Mouse (Mus musculus): ENCODE data around the gene Gucd1. TPM values are rescaled to one million over a fixed set of nuclear protein-coding genes. Genes with fewer than 3 reads are reported as not detected.
"Not testable (repeated sequence)": the region's sequence is repeated elsewhere in the genome, so short reads cannot be mapped to it uniquely, and the experiment has no call there.

Gene Gucd1
- polyA plus RNA-seq, 1 experiment from 2014 or later, result 21.1 TPM

GRCm38 (mm10) chr10:75499214-75499613, 18.6 kb downstream of the Gucd1 start:
- not testable (repeated sequence) for H3K4me1 ChIP-seq; H3K27ac ChIP-seq; H3K27me3 ChIP-seq; H3K9ac ChIP-seq; H3K4me2 ChIP-seq; H3K36me3 ChIP-seq (ENCODE audit: poor library complexity, severe bottlenecking); ATAC-seq; H3K4me3 ChIP-seq; H3K9me3 ChIP-seq (replicated peaks)
- WGBS, result 84% methylated on average over 7 of the region's 7 CpGs

- no peak overlapping the region for H3K9ac ChIP-seq
- H3K4me3 ChIP-seq, result no peak overlapping the region
- no peaks in the 10 kb centered on the region for H3K4me1 ChIP-seq
- H3K4me2 ChIP-seq, result no peak overlapping the region
- no peaks in the 10 kb centered on the region for H3K9me3 ChIP-seq (replicated peaks)
- H3K36me3 ChIP-seq (ENCODE audit: poor library complexity, severe bottlenecking), result no peaks in the 10 kb centered on the region
- no peak for ATAC-seq
- no peak overlapping the region for H3K27ac ChIP-seq
- no peaks in the 10 kb centered on the region for H3K27me3 ChIP-seq
Observed at GRCm38 (mm10) chr10:75495921-75496320, 21.9 kb downstream of the Gucd1 start.

GRCm38 (mm10) chr10:75495304-75495703, 22.5 kb downstream of the Gucd1 start:
- no peak overlapping the region for H3K4me2 ChIP-seq
- H3K36me3 ChIP-seq (ENCODE audit: poor library complexity, severe bottlenecking), result no peaks in the 10 kb centered on the region
- H3K9me3 ChIP-seq (replicated peaks), result no peaks in the 10 kb centered on the region
- 85% methylated on average over 6 of the region's 6 CpGs for WGBS
- H3K27ac ChIP-seq, result no peak overlapping the region
- ATAC-seq, result no peak
- no peak overlapping the region for H3K4me3 ChIP-seq
- no peak overlapping the region for H3K9ac ChIP-seq
- H3K4me1 ChIP-seq, result no peaks in the 10 kb centered on the region
- H3K27me3 ChIP-seq, result no peaks in the 10 kb centered on the region

- Histone ChIP-seq H3K27me3 (no peaks in the 10 kb centered on the region), H3K4me1 (no peaks in the 10 kb centered on the region), H3K4me3 (no peak overlapping the region), H3K9me3 (replicated peaks) (no peaks in the 10 kb centered on the region), H3K9ac (no peak overlapping the region), H3K27ac (no peak overlapping the region), H3K36me3 (ENCODE audit: poor library complexity, severe bottlenecking) (no peaks in the 10 kb centered on the region), H3K4me2 (no peak overlapping the region)
- 90% methylated on average over 2 of the region's 2 CpGs for WGBS
- no peak for ATAC-seq
Observed at GRCm38 (mm10) chr10:75491936-75492262, 25.9 kb downstream of the Gucd1 start.

GRCm38 (mm10) chr10:75491234-75491935, 26.4 kb downstream of the Gucd1 start:
- H3K4me1 ChIP-seq, result no peaks in the 10 kb centered on the region
- no peak overlapping the region for H3K4me2 ChIP-seq
- no peak overlapping the region for H3K9ac ChIP-seq
- H3K36me3 ChIP-seq (ENCODE audit: poor library complexity, severe bottlenecking), result no peaks in the 10 kb centered on the region
- no peaks in the 10 kb centered on the region for H3K27me3 ChIP-seq
- H3K27ac ChIP-seq, result no peak overlapping the region
- no peak for ATAC-seq
- H3K9me3 ChIP-seq (replicated peaks), result no peaks in the 10 kb centered on the region
- H3K4me3 ChIP-seq, result no peak overlapping the region
- 88% methylated on average over 3 of the region's 3 CpGs for WGBS

- H3K27me3 ChIP-seq, result no peaks in the 10 kb centered on the region
- no peak overlapping the region for H3K4me3 ChIP-seq
- H3K9ac ChIP-seq, result no peak overlapping the region
- H3K36me3 ChIP-seq (ENCODE audit: poor library complexity, severe bottlenecking), result no peaks in the 10 kb centered on the region
- 86% methylated on average over 2 of the region's 2 CpGs for WGBS
- ATAC-seq, result no peak
- no peaks in the 10 kb centered on the region for H3K4me1 ChIP-seq
- H3K27ac ChIP-seq, result no peak overlapping the region
- no peaks in the 10 kb centered on the region for H3K9me3 ChIP-seq (replicated peaks)
- H3K4me2 ChIP-seq, result no peak overlapping the region
Observed at GRCm38 (mm10) chr10:75490731-75491130, 27.0 kb downstream of the Gucd1 start.

- no peak for ATAC-seq
- Histone ChIP-seq H3K9ac (no peak overlapping the region), H3K4me3 (no peak overlapping the region), H3K27me3 (no peaks in the 10 kb centered on the region), H3K9me3 (replicated peaks) (no peaks in the 10 kb centered on the region), H3K36me3 (ENCODE audit: poor library complexity, severe bottlenecking) (no peaks in the 10 kb centered on the region), H3K4me1 (no peaks in the 10 kb centered on the region), H3K27ac (no peak overlapping the region), H3K4me2 (no peak overlapping the region)
- 51% methylated on average over 2 of the region's 2 CpGs for WGBS
Observed at GRCm38 (mm10) chr10:75489522-75489921, 28.2 kb downstream of the Gucd1 start.

- no peaks in the 10 kb centered on the region for H3K9me3 ChIP-seq (replicated peaks)
- ATAC-seq, result no peak; the same call in 1 of the 2 replicates
- no peaks in the 10 kb centered on the region for H3K36me3 ChIP-seq (ENCODE audit: poor library complexity, severe bottlenecking)
- H3K27ac ChIP-seq, result no peak overlapping the region
- H3K4me3 ChIP-seq, result no peak overlapping the region
- WGBS, result 63% methylated on average over 3 of the region's 3 CpGs
- H3K4me2 ChIP-seq, result no peak overlapping the region
- H3K9ac ChIP-seq, result no peak overlapping the region
- no peaks in the 10 kb centered on the region for H3K4me1 ChIP-seq
- no peaks in the 10 kb centered on the region for H3K27me3 ChIP-seq
Observed at GRCm38 (mm10) chr10:75487131-75487530, 30.6 kb downstream of the Gucd1 start.

GRCm38 (mm10) chr10:75486086-75486979, 31.4 kb downstream of the Gucd1 start:
- no peak overlapping the region for H3K27ac ChIP-seq
- no peak overlapping the region for H3K4me3 ChIP-seq
- no peaks in the 10 kb centered on the region for H3K27me3 ChIP-seq
- H3K4me2 ChIP-seq, result no peak overlapping the region
- WGBS, result 58% methylated on average over 9 of the region's 9 CpGs
- H3K36me3 ChIP-seq (ENCODE audit: poor library complexity, severe bottlenecking), result no peaks in the 10 kb centered on the region
- H3K4me1 ChIP-seq, result no peaks in the 10 kb centered on the region
- H3K9ac ChIP-seq, result no peak overlapping the region
- ATAC-seq, result peak; percentile 63
- H3K9me3 ChIP-seq (replicated peaks), result no peaks in the 10 kb centered on the region

- Histone ChIP-seq H3K4me1 (no peaks in the 10 kb centered on the region), H3K27me3 (no peaks in the 10 kb centered on the region), H3K9ac (no peak overlapping the region), H3K4me3 (no peak overlapping the region), H3K4me2 (no peak overlapping the region), H3K27ac (no peak overlapping the region), H3K9me3 (replicated peaks) (no peaks in the 10 kb centered on the region), H3K36me3 (ENCODE audit: poor library complexity, severe bottlenecking) (no peaks in the 10 kb centered on the region)
- ATAC-seq, result no peak
- 82% methylated on average over 6 of the region's 6 CpGs for WGBS
Observed at GRCm38 (mm10) chr10:75484767-75485166, 33.0 kb downstream of the Gucd1 start.

GRCm38 (mm10) chr10:75484066-75484465, 33.7 kb downstream of the Gucd1 start:
- WGBS, result 89% methylated on average over 6 of the region's 6 CpGs
- Histone ChIP-seq H3K36me3 (ENCODE audit: poor library complexity, severe bottlenecking) (no peaks in the 10 kb centered on the region), H3K9ac (no peak overlapping the region), H3K9me3 (replicated peaks) (no peaks in the 10 kb centered on the region), H3K27me3 (no peaks in the 10 kb centered on the region), H3K27ac (no peak overlapping the region), H3K4me2 (no peak overlapping the region), H3K4me3 (no peak overlapping the region), H3K4me1 (no peaks in the 10 kb centered on the region)
- ATAC-seq, result no peak

- WGBS, result 89% methylated on average over 11 of the region's 11 CpGs
Observed at GRCm38 (mm10) chr10:75482919-75483483, 34.8 kb downstream of the Gucd1 start.

More at GRCm38 (mm10) chr10:75482919-75483483, 34.8 kb downstream of the Gucd1 start:
- no peak for ATAC-seq
- H3K4me1 ChIP-seq, result no peaks in the 10 kb centered on the region
- H3K27me3 ChIP-seq, result no peaks in the 10 kb centered on the region
- H3K9me3 ChIP-seq (replicated peaks), result no peaks in the 10 kb centered on the region
- no peak overlapping the region for H3K9ac ChIP-seq
- H3K4me3 ChIP-seq, result no peak overlapping the region
- no peak overlapping the region for H3K27ac ChIP-seq
- no peak overlapping the region for H3K4me2 ChIP-seq
- H3K36me3 ChIP-seq (ENCODE audit: poor library complexity, severe bottlenecking), result no peaks in the 10 kb centered on the region

Data from forebrain, embryonic 13.5 days (tissue).